Mouse (Mus musculus): ENCODE data around the gene 1110051M20Rik. TPM values are rescaled to one million over a fixed set of nuclear protein-coding genes. Genes with fewer than 3 reads are reported as not detected.

The 1110051M20Rik gene
- total RNA-seq, 2 experiments from 2014 or later: 5.8 to 9.6 TPM

DNA sequence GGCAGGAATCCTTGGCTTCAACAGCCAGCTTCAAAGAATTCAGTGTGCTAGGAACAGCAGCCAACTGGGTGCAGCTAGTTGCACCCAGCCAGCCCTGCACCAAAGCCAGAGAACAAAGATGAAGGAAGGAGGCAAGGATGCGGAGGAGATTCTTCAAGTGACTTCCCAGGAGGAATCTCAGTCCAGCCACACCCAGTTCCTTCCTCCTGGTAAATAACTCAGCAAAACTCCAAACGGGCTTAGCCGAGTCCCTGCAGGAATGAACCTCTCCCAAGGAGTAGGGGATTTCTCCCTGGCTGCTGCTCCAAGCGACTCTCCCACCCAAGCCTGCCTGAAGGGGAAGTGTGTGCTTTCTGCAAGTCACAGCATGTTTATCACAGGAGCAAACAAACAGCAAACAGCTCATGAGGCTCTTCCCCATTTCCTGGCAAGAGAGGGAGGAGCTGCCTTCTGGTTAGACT is 83.4 kb downstream of the 1110051M20Rik start:
- ATAC-seq (replicated peaks; ENCODE audit: poor library complexity, severe bottlenecking): no peak

DNA sequence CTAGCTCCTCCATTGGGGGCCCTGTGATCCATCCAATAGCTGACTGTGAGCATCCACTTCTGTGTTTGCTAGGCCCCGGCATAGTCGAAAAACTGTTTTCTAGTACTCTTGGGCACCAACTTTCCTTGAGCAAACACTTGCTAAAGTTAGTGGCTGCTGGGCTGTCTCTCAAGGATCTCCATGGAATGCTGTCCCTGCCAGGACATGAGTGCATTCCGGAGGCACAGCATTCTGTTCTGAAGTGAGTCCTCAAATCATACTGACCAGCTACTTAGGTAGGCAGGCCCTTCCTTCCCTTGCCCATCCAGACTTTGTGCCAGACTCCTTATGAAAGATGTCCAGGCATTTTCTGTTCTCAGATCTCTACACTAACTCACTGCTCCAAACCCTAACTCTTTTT is 88.7 kb downstream of the 1110051M20Rik start:
- ATAC-seq (replicated peaks; ENCODE audit: poor library complexity, severe bottlenecking): no peak

- no peak for ATAC-seq (replicated peaks; ENCODE audit: poor library complexity, severe bottlenecking)
Observed at GRCm38 (mm10) chr2:91354727-91355403, 89.6 kb downstream of the 1110051M20Rik start.

DNA sequence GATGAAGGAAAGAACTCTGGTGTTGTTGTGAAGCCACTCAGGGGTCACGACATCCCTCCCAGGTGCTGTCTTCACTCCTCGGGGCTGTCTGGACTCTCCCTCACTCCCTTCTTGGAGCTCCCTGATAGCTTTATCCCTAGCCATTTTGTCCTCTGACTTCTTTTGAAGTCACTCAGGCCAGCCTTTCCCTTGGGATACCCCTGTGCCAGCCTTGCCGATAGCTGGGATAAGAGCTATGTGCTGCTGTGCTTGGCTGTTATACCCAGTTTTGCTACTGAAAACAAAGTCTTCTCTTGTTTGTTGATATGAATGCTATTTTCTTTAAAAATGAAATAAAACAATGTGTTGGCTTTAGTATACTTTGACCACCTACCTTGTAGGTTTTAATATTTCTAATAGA is 90.7 kb downstream of the 1110051M20Rik start:
- no peak for ATAC-seq (replicated peaks; ENCODE audit: poor library complexity, severe bottlenecking)

DNA sequence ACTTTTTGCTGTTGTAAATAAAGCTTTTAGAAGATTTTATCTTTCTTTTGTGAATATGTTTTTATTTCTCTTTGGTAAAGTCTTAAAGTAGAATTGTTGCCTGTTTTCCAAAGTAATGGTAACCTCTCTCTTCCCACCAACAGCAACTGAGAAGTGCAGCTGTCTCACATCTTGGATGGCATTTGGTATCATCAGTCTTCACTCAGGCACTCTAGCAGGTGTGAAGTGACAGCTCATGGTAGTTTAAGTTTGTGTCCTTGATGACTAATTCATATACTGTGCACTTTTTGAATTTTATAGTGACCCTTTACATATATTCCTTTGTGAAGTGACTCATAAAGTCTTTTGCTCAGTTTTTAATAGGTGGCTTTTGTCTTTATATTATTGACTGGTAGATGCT is 92.7 kb downstream of the 1110051M20Rik start:
- no peak for ATAC-seq (replicated peaks; ENCODE audit: poor library complexity, severe bottlenecking)

GRCm38 (mm10) chr2:91349974-91350457 is 94.5 kb downstream of the 1110051M20Rik start:
- ATAC-seq (replicated peaks; ENCODE audit: poor library complexity, severe bottlenecking): no peak

DNA sequence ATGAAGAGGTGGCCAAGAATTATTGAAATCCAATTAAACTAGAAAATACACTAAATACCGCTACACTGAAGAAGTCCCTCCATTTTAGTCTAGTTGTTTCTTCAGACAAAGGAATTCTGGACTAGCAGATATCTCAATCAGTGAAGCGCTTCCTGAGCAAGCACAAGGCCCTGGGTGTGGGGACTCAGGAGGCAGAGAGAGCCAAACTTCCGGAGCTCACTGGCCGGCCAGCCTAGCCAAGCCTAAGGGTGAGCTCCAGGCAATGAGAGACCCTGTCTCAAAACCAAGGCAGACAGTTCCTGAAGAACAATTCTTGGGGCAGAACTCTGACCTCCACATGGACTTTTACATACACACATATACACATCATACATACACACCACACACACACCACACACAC is 95.6 kb downstream of the 1110051M20Rik start:
- ATAC-seq (replicated peaks; ENCODE audit: poor library complexity, severe bottlenecking): no peak

DNA sequence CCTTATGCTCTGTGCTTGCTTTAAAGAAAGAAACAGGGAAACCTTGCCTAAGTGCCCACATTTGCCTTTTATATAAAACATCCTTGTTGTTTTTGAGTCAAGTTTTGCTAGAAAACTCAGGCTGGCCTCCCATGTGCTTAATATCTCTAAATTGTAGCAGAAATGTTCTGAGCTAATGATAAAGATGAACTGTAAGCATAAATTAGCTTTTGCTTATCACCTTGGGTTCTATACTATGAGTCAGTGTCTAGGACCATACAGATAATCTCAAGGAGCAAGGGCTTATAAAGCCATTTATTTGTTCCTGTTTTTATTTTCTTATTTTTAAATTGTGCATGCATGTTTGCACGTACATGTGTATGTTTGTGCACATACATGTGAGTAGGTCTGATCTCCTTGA is 98.9 kb downstream of the 1110051M20Rik start:
- no peak for ATAC-seq (replicated peaks; ENCODE audit: poor library complexity, severe bottlenecking)

DNA sequence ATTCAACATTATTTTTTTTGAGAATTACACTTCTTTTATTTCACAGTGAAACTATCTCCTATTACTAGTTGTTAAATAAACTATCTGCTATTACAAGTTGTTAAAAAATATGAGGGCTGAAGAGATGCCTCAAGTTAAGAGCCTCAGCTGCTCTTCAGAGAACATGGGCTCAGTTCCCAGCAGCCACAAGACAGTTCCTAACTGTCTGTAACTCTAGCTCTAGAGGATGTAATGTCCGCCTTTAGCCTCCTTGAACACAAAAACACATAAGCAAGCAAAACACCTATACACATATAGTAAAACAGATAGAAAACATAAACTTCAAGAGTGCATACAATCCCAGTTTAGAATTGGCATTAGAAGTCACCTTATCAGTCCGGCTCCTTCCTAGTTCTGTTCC is 104.9 kb downstream of the 1110051M20Rik start:
- no peak for ATAC-seq (replicated peaks; ENCODE audit: poor library complexity, severe bottlenecking)

DNA sequence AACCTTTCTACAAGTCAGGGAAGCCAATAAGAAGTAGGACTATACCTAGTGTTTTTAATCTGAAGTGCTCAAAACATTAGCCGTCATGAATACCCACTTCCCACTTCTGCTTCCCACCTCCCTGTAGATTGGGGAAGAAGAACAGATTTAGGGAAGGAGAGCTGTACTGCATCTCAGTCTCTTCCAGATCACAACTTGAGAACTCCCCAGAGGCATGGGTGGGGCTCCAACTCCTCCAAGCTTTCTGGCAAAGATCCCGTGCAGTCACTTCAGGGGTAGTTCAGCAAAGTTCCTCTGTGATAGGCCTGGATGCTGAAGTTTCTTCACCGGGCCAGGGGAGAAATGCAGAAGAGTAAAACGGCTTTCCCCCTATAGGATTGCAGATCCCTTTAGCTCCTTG is 109.4 kb downstream of the 1110051M20Rik start:
- peak; percentile 89 for ATAC-seq (replicated peaks; ENCODE audit: poor library complexity, severe bottlenecking)

DNA sequence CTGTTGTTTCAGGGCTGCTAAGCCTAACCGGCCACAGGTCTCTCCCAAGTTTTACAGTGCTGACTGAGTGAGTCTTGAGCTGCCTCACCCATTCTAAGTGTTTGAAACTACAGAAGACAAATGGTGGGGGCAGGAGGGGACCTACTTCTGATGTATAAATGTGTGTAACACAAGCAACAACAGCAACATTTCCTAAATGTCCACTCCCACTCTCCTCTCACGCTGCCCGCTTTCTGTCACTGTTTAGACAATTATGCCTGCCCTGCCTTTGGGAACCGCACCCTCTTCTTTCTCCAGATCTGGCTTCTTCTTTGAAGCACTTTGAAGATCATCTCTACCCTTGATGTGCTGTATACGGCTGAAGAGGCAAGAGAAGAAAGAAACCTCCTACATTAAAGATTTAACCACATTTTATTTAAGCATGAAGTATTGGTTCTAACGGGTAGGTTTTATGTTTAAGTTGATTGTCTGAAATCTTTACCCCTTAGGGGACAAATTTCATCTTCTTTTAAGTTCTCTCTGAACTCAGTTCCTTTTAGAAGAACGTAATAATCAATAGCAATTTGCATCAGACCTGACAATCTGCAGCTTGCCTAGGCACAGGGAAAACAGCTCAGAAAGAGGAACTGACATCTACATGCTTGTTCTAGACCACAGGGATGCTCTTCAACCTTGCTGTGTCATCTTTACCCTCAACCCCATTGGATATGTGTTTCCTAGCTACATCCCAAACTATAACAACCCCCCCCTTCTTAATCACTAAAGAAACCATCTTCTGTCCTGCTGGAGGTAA is 113.3 kb downstream of the 1110051M20Rik start:
- peak; percentile 77 for ATAC-seq (replicated peaks; ENCODE audit: poor library complexity, severe bottlenecking)

DNA sequence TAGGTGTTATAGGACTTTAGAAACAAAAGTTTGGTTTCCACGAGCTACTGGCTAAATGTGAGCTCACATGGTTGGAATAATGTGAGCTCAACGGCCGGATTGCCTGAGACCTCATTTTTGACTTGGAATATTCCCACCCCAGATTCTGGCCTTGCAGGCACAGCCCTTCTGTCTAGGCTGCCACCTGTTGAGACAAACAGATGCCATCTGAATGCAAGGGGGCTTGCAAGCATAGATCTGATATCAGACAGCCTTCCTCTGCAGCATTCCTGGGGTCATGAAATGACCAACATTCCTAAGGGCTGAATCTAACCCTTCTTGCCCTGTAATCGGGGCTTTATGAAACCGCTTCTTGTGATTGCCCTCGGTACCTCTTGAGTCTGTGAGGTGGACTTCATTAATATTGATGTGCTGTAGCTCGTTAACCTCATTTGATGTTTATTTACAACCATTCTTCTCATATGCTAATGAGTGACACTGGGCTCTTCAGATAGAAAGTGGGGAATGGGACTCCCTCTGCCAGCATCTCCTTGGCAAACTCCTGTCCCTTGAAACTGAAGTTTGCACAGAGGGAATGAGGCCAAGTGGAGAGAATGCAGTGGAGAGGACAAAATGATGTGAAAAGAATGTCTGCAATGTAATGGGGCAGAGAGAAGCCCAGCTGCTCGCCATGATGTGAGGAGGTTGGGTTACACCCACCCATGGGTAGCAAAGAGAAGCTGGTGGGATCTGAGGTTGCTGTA is 114.3 kb downstream of the 1110051M20Rik start:
- ATAC-seq (replicated peaks; ENCODE audit: poor library complexity, severe bottlenecking): no peak

- no peak for ATAC-seq (replicated peaks; ENCODE audit: poor library complexity, severe bottlenecking)
Observed at GRCm38 (mm10) chr2:91328729-91329125, 115.8 kb downstream of the 1110051M20Rik start.

- no peak for ATAC-seq (replicated peaks; ENCODE audit: poor library complexity, severe bottlenecking)
Observed at GRCm38 (mm10) chr2:91327968-91328728, 116.4 kb downstream of the 1110051M20Rik start.

DNA sequence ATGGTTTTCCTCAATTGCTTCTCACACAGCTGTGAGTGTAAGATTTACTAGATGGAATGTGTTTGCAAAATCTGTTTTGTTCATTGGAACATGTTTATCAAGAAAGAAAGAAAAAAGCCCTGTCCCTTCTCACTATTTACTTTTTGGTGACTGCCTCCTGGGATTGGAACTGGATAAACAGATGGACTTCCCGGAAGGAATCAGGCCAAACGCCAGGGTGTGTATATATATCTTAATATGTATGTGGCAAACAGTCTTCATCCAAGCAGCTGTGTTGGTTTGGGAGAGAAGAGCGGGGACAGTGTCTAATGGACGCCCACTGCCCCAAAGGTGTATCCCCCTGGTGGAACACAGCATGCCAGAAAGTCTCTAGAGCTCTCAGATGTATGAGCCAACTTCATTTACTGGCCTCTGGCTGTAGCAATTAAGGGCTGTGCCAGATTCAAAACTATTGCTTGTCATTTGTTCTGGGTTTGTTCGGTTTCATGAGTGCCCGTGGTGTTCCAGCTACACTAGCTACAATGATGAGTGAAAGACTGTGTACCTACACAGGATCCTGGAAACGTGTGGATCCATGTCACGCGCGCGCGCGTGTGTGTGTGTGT is 117.7 kb downstream of the 1110051M20Rik start:
- no peak for ATAC-seq (replicated peaks; ENCODE audit: poor library complexity, severe bottlenecking)

GRCm38 (mm10) chr2:91324761-91325421 is 119.6 kb downstream of the 1110051M20Rik start:
- ATAC-seq (replicated peaks; ENCODE audit: poor library complexity, severe bottlenecking): no peak

DNA sequence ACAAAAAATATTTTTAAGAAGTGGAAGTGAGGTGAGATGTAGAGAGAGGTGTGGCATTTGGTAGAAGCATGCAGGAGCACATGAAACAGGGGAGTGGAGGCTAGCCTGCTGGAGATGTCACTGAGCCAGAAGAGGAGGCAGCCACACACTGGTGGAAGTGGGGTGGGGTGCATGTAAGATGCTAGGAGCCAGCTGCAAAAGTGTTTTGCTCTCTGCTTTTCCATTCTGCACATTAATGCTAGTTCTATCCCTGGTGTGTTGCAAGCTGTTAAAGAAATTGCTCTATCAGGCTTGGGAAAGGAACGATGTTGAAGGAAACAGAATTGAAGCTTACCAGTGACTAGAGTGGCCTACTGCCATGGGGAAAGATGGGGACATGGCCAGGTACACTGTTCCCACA is 120.2 kb downstream of the 1110051M20Rik start:
- ATAC-seq (replicated peaks; ENCODE audit: poor library complexity, severe bottlenecking): no peak

DNA sequence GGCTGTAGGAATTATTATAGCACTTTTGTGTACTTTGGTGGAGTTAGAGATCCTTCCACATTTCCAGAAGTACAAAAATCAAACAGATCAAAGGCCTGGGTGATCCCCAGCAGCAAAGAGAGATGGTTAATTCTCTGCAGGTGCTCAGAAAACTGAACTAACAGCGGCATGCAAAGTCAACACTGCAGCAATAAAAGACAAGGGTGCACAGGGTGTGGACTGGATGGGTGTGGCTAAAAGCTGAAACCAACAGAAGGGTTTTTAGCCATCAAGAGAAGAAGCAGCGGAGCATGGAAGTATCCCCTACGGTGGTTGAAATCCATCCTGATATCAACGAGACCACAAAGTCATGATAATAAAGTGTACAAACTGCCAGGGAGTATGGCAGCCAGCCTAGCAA is 122.0 kb downstream of the 1110051M20Rik start:
- ATAC-seq (replicated peaks; ENCODE audit: poor library complexity, severe bottlenecking): no peak

- no peak for ATAC-seq (replicated peaks; ENCODE audit: poor library complexity, severe bottlenecking)
Observed at GRCm38 (mm10) chr2:91321923-91322322, 122.6 kb downstream of the 1110051M20Rik start.

Measured in granulocyte monocyte progenitor cell, adult 5-6 weeks (primary cell).